Mouse (Mus musculus): Measurements from ENCODE around the gene Acot5. TPM values are rescaled to one million over a fixed set of nuclear protein-coding genes. Genes with fewer than 3 reads are reported as not detected.

The Acot5 gene
- polyA plus RNA-seq, 1 experiment = not detected

- no peak overlapping the region for H3K27ac ChIP-seq (ENCODE audit: insufficient read depth, low read depth, low read length)
- H3K27me3 ChIP-seq (ENCODE audit: control insufficient read depth, insufficient read depth, low read length) = no peaks in the 10 kb centered on the region
- no peak overlapping the region for H3K4me3 ChIP-seq (ENCODE audit: low read depth, low read length)
- WGBS = 92% methylated on average over 3 of the region's 3 CpGs
- no peaks in the 10 kb centered on the region for H3K36me3 ChIP-seq (ENCODE audit: control insufficient read depth, insufficient read depth, low read length)
- no peaks in the 10 kb centered on the region for H3K4me1 ChIP-seq (ENCODE audit: control insufficient read depth, insufficient read depth, insufficient read length, low read length)
- TF ChIP-seq CTCF (IDR thresholded peaks at IDR 0.05; ENCODE audit: extremely low read depth, insufficient read length, insufficient replicate concordance, low read depth, low read length) (no peak), POLR2A (IDR thresholded peaks at IDR 0.05; ENCODE audit: low read depth, low read length) (no peak)
These were observed 37.9 kb downstream of the Acot5 start for GRCm38 (mm10) chr12:84107012-84107411.

- no peaks in the 10 kb centered on the region for H3K27me3 ChIP-seq (ENCODE audit: control insufficient read depth, insufficient read depth, low read length)
- 39% methylated on average over 1 of the region's 1 CpGs for WGBS
- H3K36me3 ChIP-seq (ENCODE audit: control insufficient read depth, insufficient read depth, low read length) = no peaks in the 10 kb centered on the region
- no peak overlapping the region for H3K27ac ChIP-seq (ENCODE audit: insufficient read depth, low read depth, low read length)
- H3K4me1 ChIP-seq (ENCODE audit: control insufficient read depth, insufficient read depth, insufficient read length, low read length) = no peaks in the 10 kb centered on the region
- TF ChIP-seq CTCF (IDR thresholded peaks at IDR 0.05; ENCODE audit: extremely low read depth, insufficient read length, insufficient replicate concordance, low read depth, low read length) (no peak), POLR2A (IDR thresholded peaks at IDR 0.05; ENCODE audit: low read depth, low read length) (no peak)
- H3K4me3 ChIP-seq (ENCODE audit: low read depth, low read length) = no peak overlapping the region
These were observed 38.6 kb downstream of the Acot5 start for GRCm38 (mm10) chr12:84107692-84108091.

- Histone ChIP-seq H3K27ac (ENCODE audit: insufficient read depth, low read depth, low read length) (no peak overlapping the region), H3K4me3 (ENCODE audit: low read depth, low read length) (no peak overlapping the region), H3K4me1 (ENCODE audit: control insufficient read depth, insufficient read depth, insufficient read length, low read length) (peaks cover 3% of the 10 kb centered on the region), H3K27me3 (ENCODE audit: control insufficient read depth, insufficient read depth, low read length) (no peaks in the 10 kb centered on the region), H3K36me3 (ENCODE audit: control insufficient read depth, insufficient read depth, low read length) (no peaks in the 10 kb centered on the region)
- TF ChIP-seq CTCF (IDR thresholded peaks at IDR 0.05; ENCODE audit: extremely low read depth, insufficient read length, insufficient replicate concordance, low read depth, low read length) = no peak
- TF ChIP-seq POLR2A (IDR thresholded peaks at IDR 0.05; ENCODE audit: low read depth, low read length) = no peak
- WGBS = 95% methylated on average over 1 of the region's 1 CpGs
These were observed 40.8 kb downstream of the Acot5 start for GRCm38 (mm10) chr12:84109924-84110323.

GRCm38 (mm10) chr12:84110814-84111213 lies 41.7 kb downstream of the Acot5 start:
- H3K27me3 ChIP-seq (ENCODE audit: control insufficient read depth, insufficient read depth, low read length) = no peaks in the 10 kb centered on the region
- no peak overlapping the region for H3K4me3 ChIP-seq (ENCODE audit: low read depth, low read length)
- no peaks in the 10 kb centered on the region for H3K36me3 ChIP-seq (ENCODE audit: control insufficient read depth, insufficient read depth, low read length)
- peaks cover 3% of the 10 kb centered on the region for H3K4me1 ChIP-seq (ENCODE audit: control insufficient read depth, insufficient read depth, insufficient read length, low read length)
- H3K27ac ChIP-seq (ENCODE audit: insufficient read depth, low read depth, low read length) = no peak overlapping the region
- WGBS = 85% methylated on average over 4 of the region's 4 CpGs
- TF ChIP-seq POLR2A (IDR thresholded peaks at IDR 0.05; ENCODE audit: low read depth, low read length) (no peak), CTCF (IDR thresholded peaks at IDR 0.05; ENCODE audit: extremely low read depth, insufficient read length, insufficient replicate concordance, low read depth, low read length) (no peak)

GRCm38 (mm10) chr12:84113676-84114075 lies 44.6 kb downstream of the Acot5 start:
- 28% methylated on average over 6 of the region's 6 CpGs for WGBS
- Histone ChIP-seq H3K4me1 (ENCODE audit: control insufficient read depth, insufficient read depth, insufficient read length, low read length) (peaks cover 3% of the 10 kb centered on the region), H3K4me3 (ENCODE audit: low read depth, low read length) (no peak overlapping the region), H3K27ac (ENCODE audit: insufficient read depth, low read depth, low read length) (no peak overlapping the region), H3K27me3 (ENCODE audit: control insufficient read depth, insufficient read depth, low read length) (no peaks in the 10 kb centered on the region), H3K36me3 (ENCODE audit: control insufficient read depth, insufficient read depth, low read length) (no peaks in the 10 kb centered on the region)
- no peak for TF ChIP-seq CTCF (IDR thresholded peaks at IDR 0.05; ENCODE audit: extremely low read depth, insufficient read length, insufficient replicate concordance, low read depth, low read length)
- no peak for TF ChIP-seq POLR2A (IDR thresholded peaks at IDR 0.05; ENCODE audit: low read depth, low read length)

- H3K27me3 ChIP-seq (ENCODE audit: control insufficient read depth, insufficient read depth, low read length) = no peaks in the 10 kb centered on the region
- H3K4me3 ChIP-seq (ENCODE audit: low read depth, low read length) = peak within 1 kb of the TSS; percentile 88
- 5% methylated on average over 33 of the region's 35 CpGs for WGBS
- no peak within 1 kb of the TSS for H3K27ac ChIP-seq (ENCODE audit: insufficient read depth, low read depth, low read length)
- H3K36me3 ChIP-seq (ENCODE audit: control insufficient read depth, insufficient read depth, low read length) = no peaks in the 10 kb centered on the region
- H3K4me1 ChIP-seq (ENCODE audit: control insufficient read depth, insufficient read depth, insufficient read length, low read length) = peaks cover 3% of the 10 kb centered on the region
- no peak for TF ChIP-seq POLR2A (IDR thresholded peaks at IDR 0.05; ENCODE audit: low read depth, low read length)
- TF ChIP-seq CTCF (IDR thresholded peaks at IDR 0.05; ENCODE audit: extremely low read depth, insufficient read length, insufficient replicate concordance, low read depth, low read length) = no peak
These were observed 45.2 kb downstream of the Acot5 start, which contains the start of gene Dnal1 for GRCm38 (mm10) chr12:84114153-84114994. Gene Dnal1 (plus strand): TSS chr12:84114366.

GRCm38 (mm10) chr12:84119584-84119983 lies 50.5 kb downstream of the Acot5 start:
- no peak overlapping the region for H3K27ac ChIP-seq (ENCODE audit: insufficient read depth, low read depth, low read length)
- H3K4me3 ChIP-seq (ENCODE audit: low read depth, low read length) = no peak overlapping the region
- WGBS = 95% methylated on average over 5 of the region's 5 CpGs
- no peaks in the 10 kb centered on the region for H3K36me3 ChIP-seq (ENCODE audit: control insufficient read depth, insufficient read depth, low read length)
- no peak for TF ChIP-seq POLR2A (IDR thresholded peaks at IDR 0.05; ENCODE audit: low read depth, low read length)
- no peak for TF ChIP-seq CTCF (IDR thresholded peaks at IDR 0.05; ENCODE audit: extremely low read depth, insufficient read length, insufficient replicate concordance, low read depth, low read length)
- H3K27me3 ChIP-seq (ENCODE audit: control insufficient read depth, insufficient read depth, low read length) = no peaks in the 10 kb centered on the region
- H3K4me1 ChIP-seq (ENCODE audit: control insufficient read depth, insufficient read depth, insufficient read length, low read length) = no peaks in the 10 kb centered on the region

Other genes starting within 250 kb of the Acot5 start
- gene Numb, start 147.4 kb upstream of the Acot5 start, polyA plus RNA-seq (2012; rRNA removed) = 57.1 and 141 TPM in 2 replicates
- gene Riox1, start 118.7 kb upstream of the Acot5 start, polyA plus RNA-seq (2012; rRNA removed) = 11.5 and 17.7 TPM in 2 replicates
- gene Heatr4, start 84.5 kb upstream of the Acot5 start, polyA plus RNA-seq (2012; rRNA removed) = not detected in 2 replicates
- 4.4 and 7.6 TPM in 2 replicates for gene Acot2, start 81.5 kb upstream of the Acot5 start, polyA plus RNA-seq (2012; rRNA removed)
- gene Acot1, start 59.8 kb upstream of the Acot5 start, polyA plus RNA-seq (2012; rRNA removed) = 2.7 and 2.9 TPM in 2 replicates
- gene Acot4, start 30.9 kb upstream of the Acot5 start, polyA plus RNA-seq (2012; rRNA removed) = 7.7 and 34.2 TPM in 2 replicates
- gene Gm49366, start 30.4 kb upstream of the Acot5 start, polyA plus RNA-seq (2012; rRNA removed) = not detected in 2 replicates
- not detected in 2 replicates for gene Acot3, start 17.2 kb upstream of the Acot5 start, polyA plus RNA-seq (2012; rRNA removed)
- gene Acot6, start 31.3 kb downstream of the Acot5 start, polyA plus RNA-seq (2012; rRNA removed) = 0.77 and 0.86 TPM in 2 replicates
- gene Dnal1, start 45.0 kb downstream of the Acot5 start, polyA plus RNA-seq (2012; rRNA removed) = 0.38 and 0.68 TPM in 2 replicates
- gene Pnma1, start 79.2 kb downstream of the Acot5 start, polyA plus RNA-seq (2012; rRNA removed) = 0.10 and 0.33 TPM in 2 replicates
- 8.9 and 25.9 TPM in 2 replicates for gene Elmsan1, start 149.6 kb downstream of the Acot5 start, polyA plus RNA-seq (2012; rRNA removed)
- 2.4 and 6.7 TPM in 2 replicates for gene Ptgr2, start 215.9 kb downstream of the Acot5 start, polyA plus RNA-seq (2012; rRNA removed)
- gene Zfp410, start 247.5 kb downstream of the Acot5 start, polyA plus RNA-seq (2012; rRNA removed) = 17.4 and 20.5 TPM in 2 replicates